ENCODE assay signal across 22 mouse cellular contexts in genomic region chr13:101633620-101634019, GRCm38 (mm10).
"Had no signal": no experiment of that assay in that cellular context is flagged by ENCODE, and none has a peak within 500 bp of the region (broad histone marks: within the 10 kb centered on the region; RNA-seq: fewer than 3 reads in every experiment).

No protein-coding gene starts in this region.

- H3K4me2 ChIP-seq: liver, embryonic 15.5 days; lung, embryonic 14.5 days; midbrain, embryonic 12.5 days; neural tube, embryonic 13.5 days; neural tube, embryonic 15.5 days had no signal

- H3K9ac ChIP-seq: liver, embryonic 15.5 days; liver, postnatal 0 days; lung, embryonic 14.5 days; midbrain, embryonic 12.5 days; neural tube, embryonic 13.5 days; neural tube, embryonic 15.5 days had no signal

- H3K4me3 ChIP-seq: liver, embryonic 15.5 days; megakaryocyte, embryonic 14.5 days; midbrain, embryonic 10.5 days; midbrain, embryonic 12.5 days; myocyte; neural tube, embryonic 13.5 days; neural tube, embryonic 15.5 days had no signal

- DNase-seq: liver, postnatal 0 days; lung, embryonic 14.5 days; lung, postnatal 10 days; lung, postnatal 36 days; midbrain, embryonic 14.5 days; retina, postnatal 1 day; right cerebral cortex, adult 18-20 months; right cerebral cortex, postnatal 25 days; right cerebral cortex, postnatal 4 days; spleen, adult 18-20 months; thymus, adult 18-20 months; thymus, postnatal 14 days; thymus, postnatal 36 days had no signal

- H3K27ac ChIP-seq: liver, embryonic 15.5 days; macrophage; midbrain, embryonic 10.5 days; midbrain, embryonic 12.5 days; neural tube, embryonic 13.5 days; neural tube, embryonic 15.5 days had no signal

- H3K36me3 ChIP-seq: liver, embryonic 15.5 days; midbrain, embryonic 10.5 days; midbrain, embryonic 12.5 days; neural tube, embryonic 13.5 days; neural tube, embryonic 15.5 days had no signal

- H3K27me3 ChIP-seq: megakaryocyte, embryonic 14.5 days; midbrain, embryonic 12.5 days; neural tube, embryonic 13.5 days; neural tube, embryonic 15.5 days had no signal

- H3K4me1 ChIP-seq: midbrain, embryonic 12.5 days; neural tube, embryonic 13.5 days had no signal

- ATAC-seq: liver, postnatal 0 days; midbrain, embryonic 16.5 days had no signal

- H3K9me3 ChIP-seq: liver, embryonic 15.5 days; megakaryocyte, embryonic 14.5 days; midbrain, embryonic 10.5 days; midbrain, embryonic 12.5 days; neural tube, embryonic 13.5 days; neural tube, embryonic 15.5 days had no signal
